Mouse (Mus musculus) megakaryocyte, embryonic 14.5 days (primary cell): ENCODE results near the gene Fkbpl. TPM values are rescaled to one million over a fixed set of nuclear protein-coding genes. Genes with fewer than 3 reads are reported as not detected.
A peak's percentile ranks its signal among the peaks of the same experiment; 100 is the strongest.

Source experiments
- H3K27me3 ChIP-seq: replicated peaks from 2 replicates; pipeline ENCODE3; 2012; ENCODE audit warnings: inconsistent platforms
- H3K36me3 ChIP-seq: replicated peaks from 2 replicates; pipeline ENCODE3; 2012; ENCODE audit warnings: low read length, inconsistent platforms, mixed read lengths
- H3K4me1 ChIP-seq: 2 replicates; pipeline ENCODE4 v1.6.1; 2012; ENCODE audit warnings: inconsistent platforms
- H3K4me3 ChIP-seq: replicated peaks from 2 replicates; pipeline ENCODE3; 2012; ENCODE audit warnings: moderate library complexity, mild to moderate bottlenecking, inconsistent platforms
- H3K9me3 ChIP-seq: 2 replicates; pipeline ENCODE4 v1.6.1; 2012; ENCODE audit warnings: inconsistent platforms
- FLI1 ChIP-seq: IDR thresholded peaks from 2 replicates; pipeline ENCODE4 v1.6.1; 2012; ENCODE audit warnings: low read length, inconsistent platforms, mixed read lengths
- GATA1 ChIP-seq: IDR thresholded peaks from 3 replicates; pipeline ENCODE4 v1.6.1; 2012; ENCODE audit warnings: mixed read lengths, low read length, inconsistent platforms, borderline replicate concordance
- polyA plus RNA-seq: library from polyadenylated mRNA; stranded (reverse); fragments of >175 nt; gene quantifications from 2 replicates; pipeline ENCODE4 v1.2.3, GENCODE M21; 2012; ENCODE audit warnings: low replicate concordance; ENCODE audit not compliant: insufficient read depth

Gene Fkbpl
- polyA plus RNA-seq, 1 experiment: 22.5 TPM

- Histone ChIP-seq H3K27me3 (peaks cover 2% of the 10 kb centered on the region), H3K9me3 (no peaks in the 10 kb centered on the region), H3K36me3 (peaks cover 43% of the 10 kb centered on the region), H3K4me1 (peaks cover 77% of the 10 kb centered on the region), H3K4me3 (peak overlapping the region; percentile 100)
- TF ChIP-seq GATA1 (no peak), FLI1 (no peak)
Measured at GRCm38 (mm10) chr17:34645831-34646511, 1.4 kb downstream of the Fkbpl start.

- Histone ChIP-seq H3K4me1 (peaks cover 69% of the 10 kb centered on the region), H3K4me3 (peak within 1 kb of the TSS; percentile 100), H3K9me3 (no peaks in the 10 kb centered on the region), H3K27me3 (no peaks in the 10 kb centered on the region), H3K36me3 (peaks cover 55% of the 10 kb centered on the region)
- TF ChIP-seq FLI1 (no peak), GATA1 (no peak)
Measured at GRCm38 (mm10) chr17:34646906-34647787, 2.6 kb downstream of the Fkbpl start, which contains the start of gene Atf6b. TSS of gene Atf6b (plus strand) at chr17:34647146.

- Histone ChIP-seq H3K4me1 (peaks cover 58% of the 10 kb centered on the region), H3K4me3 (peak overlapping the region; percentile 100), H3K27me3 (no peaks in the 10 kb centered on the region), H3K9me3 (no peaks in the 10 kb centered on the region), H3K36me3 (peaks cover 66% of the 10 kb centered on the region)
- TF ChIP-seq FLI1: no peak
- no peak for TF ChIP-seq GATA1
Measured at GRCm38 (mm10) chr17:34648141-34648890, 3.8 kb downstream of the Fkbpl start.

- TF ChIP-seq FLI1 (no peak), GATA1 (no peak)
- H3K27me3 ChIP-seq: no peaks in the 10 kb centered on the region
- H3K4me3 ChIP-seq: peak overlapping the region; percentile 54
- no peaks in the 10 kb centered on the region for H3K9me3 ChIP-seq
- peaks cover 76% of the 10 kb centered on the region for H3K36me3 ChIP-seq
- peaks cover 54% of the 10 kb centered on the region for H3K4me1 ChIP-seq
Measured at GRCm38 (mm10) chr17:34649106-34649864, 4.7 kb downstream of the Fkbpl start.

GRCm38 (mm10) chr17:34650781-34651180 is 6.2 kb downstream of the Fkbpl start:
- Histone ChIP-seq H3K36me3 (peaks cover 84% of the 10 kb centered on the region), H3K9me3 (no peaks in the 10 kb centered on the region), H3K27me3 (no peaks in the 10 kb centered on the region), H3K4me1 (peaks cover 54% of the 10 kb centered on the region), H3K4me3 (peak overlapping the region; percentile 3)
- no peak for TF ChIP-seq FLI1
- TF ChIP-seq GATA1: no peak

GRCm38 (mm10) chr17:34651507-34652221 is 7.1 kb downstream of the Fkbpl start:
- TF ChIP-seq FLI1 (no peak), GATA1 (no peak)
- Histone ChIP-seq H3K36me3 (peaks cover 82% of the 10 kb centered on the region), H3K4me3 (no peak overlapping the region), H3K4me1 (peaks cover 54% of the 10 kb centered on the region), H3K27me3 (peaks cover 3% of the 10 kb centered on the region), H3K9me3 (no peaks in the 10 kb centered on the region)

GRCm38 (mm10) chr17:34652546-34652945 is 8.0 kb downstream of the Fkbpl start:
- no peak overlapping the region for H3K4me3 ChIP-seq
- peaks cover 82% of the 10 kb centered on the region for H3K36me3 ChIP-seq
- H3K27me3 ChIP-seq: peaks cover 6% of the 10 kb centered on the region
- no peak for TF ChIP-seq GATA1
- TF ChIP-seq FLI1: no peak
- H3K9me3 ChIP-seq: no peaks in the 10 kb centered on the region
- H3K4me1 ChIP-seq: peaks cover 58% of the 10 kb centered on the region

GRCm38 (mm10) chr17:34652985-34653384 is 8.4 kb downstream of the Fkbpl start:
- H3K4me1 ChIP-seq: peaks cover 56% of the 10 kb centered on the region
- no peaks in the 10 kb centered on the region for H3K9me3 ChIP-seq
- H3K36me3 ChIP-seq: peaks cover 82% of the 10 kb centered on the region
- H3K27me3 ChIP-seq: peaks cover 6% of the 10 kb centered on the region
- H3K4me3 ChIP-seq: no peak overlapping the region
- no peak for TF ChIP-seq GATA1
- TF ChIP-seq FLI1: no peak

- peaks cover 75% of the 10 kb centered on the region for H3K36me3 ChIP-seq
- H3K27me3 ChIP-seq: peaks cover 11% of the 10 kb centered on the region
- H3K4me3 ChIP-seq: no peak overlapping the region
- H3K9me3 ChIP-seq: no peaks in the 10 kb centered on the region
- peaks cover 54% of the 10 kb centered on the region for H3K4me1 ChIP-seq
- no peak for TF ChIP-seq FLI1
Measured at GRCm38 (mm10) chr17:34653746-34654285, 9.3 kb downstream of the Fkbpl start.
